Mouse (Mus musculus): Measurements from ENCODE around the gene Fgr.

GRCm38 (mm10) chr4:133047353-133048105 lies 73.6 kb downstream of the Fgr start:
- TF ChIP-seq CTCF (IDR thresholded peaks at IDR 0.05; ENCODE audit: extremely low read depth, insufficient read depth, low read length) (no peak), POLR2A (IDR thresholded peaks at IDR 0.05; ENCODE audit: extremely low read depth, insufficient read depth, low read length) (no peak)

All from cortical plate, adult 2 months (tissue).